Mouse (Mus musculus) limb, embryonic 10.5 days (tissue): ENCODE results near the gene Fam162a. TPM values are rescaled to one million over a fixed set of nuclear protein-coding genes. Genes with fewer than 3 reads are reported as not detected.
"Not testable (repeated sequence)": the region's sequence is repeated elsewhere in the genome, so short reads cannot be mapped to it uniquely, and the experiment has no call there.

Experiments used
- DNase-seq: peaks from one replicate; pipeline ENCODE4 v3.0.0-alpha.2; 2017; ENCODE audit warnings: low spot score
- H3K27ac ChIP-seq: fragments of 300-500 bp; sonication (generic); 2 replicates; pipeline ENCODE4 v1.5.1; 2016; ENCODE audit warnings: mild to moderate bottlenecking
- H3K27me3 ChIP-seq: fragments of 300-500 bp; sonication (generic); 2 replicates; pipeline ENCODE4 v1.6.1; 2016; ENCODE audit warnings: low read depth, mild to moderate bottlenecking; ENCODE audit not compliant: poor library complexity, severe bottlenecking
- H3K36me3 ChIP-seq: fragments of 300-500 bp; sonication (generic); 2 replicates; pipeline ENCODE4 v1.6.1; 2016; ENCODE audit warnings: mild to moderate bottlenecking, moderate library complexity
- H3K4me1 ChIP-seq: fragments of 300-500 bp; sonication (generic); 2 replicates; pipeline ENCODE4 v1.6.1; 2016
- H3K4me3 ChIP-seq: fragments of 300-500 bp; sonication (generic); 2 replicates; pipeline ENCODE4 v1.5.1; 2016; ENCODE audit warnings: mild to moderate bottlenecking, moderate library complexity
- H3K9me3 ChIP-seq: fragments of 300-500 bp; sonication (generic); replicated peaks from 2 replicates; pipeline ENCODE4 v1.6.1; 2016; ENCODE audit warnings: mild to moderate bottlenecking
- WGBS: fragments of 180-500 bp; shearing (Covaris S2); methylation state at CpG from one replicate; pipeline ENCODE4 v1.1.7; 2016; 5-methylcytosine and 5-hydroxymethylcytosine counted together
- polyA plus RNA-seq: library from polyadenylated mRNA; unstranded; fragments of >200 nt; fragmentation: Nextera tagmentation; extraction: Ambion mirVana; gene quantifications from 2 replicates; pipeline ENCODE4 v1.2.1, GENCODE M21; 2016

Fam162a gene
- polyA plus RNA-seq, result 353 and 424 TPM in 2 replicates

DNA sequence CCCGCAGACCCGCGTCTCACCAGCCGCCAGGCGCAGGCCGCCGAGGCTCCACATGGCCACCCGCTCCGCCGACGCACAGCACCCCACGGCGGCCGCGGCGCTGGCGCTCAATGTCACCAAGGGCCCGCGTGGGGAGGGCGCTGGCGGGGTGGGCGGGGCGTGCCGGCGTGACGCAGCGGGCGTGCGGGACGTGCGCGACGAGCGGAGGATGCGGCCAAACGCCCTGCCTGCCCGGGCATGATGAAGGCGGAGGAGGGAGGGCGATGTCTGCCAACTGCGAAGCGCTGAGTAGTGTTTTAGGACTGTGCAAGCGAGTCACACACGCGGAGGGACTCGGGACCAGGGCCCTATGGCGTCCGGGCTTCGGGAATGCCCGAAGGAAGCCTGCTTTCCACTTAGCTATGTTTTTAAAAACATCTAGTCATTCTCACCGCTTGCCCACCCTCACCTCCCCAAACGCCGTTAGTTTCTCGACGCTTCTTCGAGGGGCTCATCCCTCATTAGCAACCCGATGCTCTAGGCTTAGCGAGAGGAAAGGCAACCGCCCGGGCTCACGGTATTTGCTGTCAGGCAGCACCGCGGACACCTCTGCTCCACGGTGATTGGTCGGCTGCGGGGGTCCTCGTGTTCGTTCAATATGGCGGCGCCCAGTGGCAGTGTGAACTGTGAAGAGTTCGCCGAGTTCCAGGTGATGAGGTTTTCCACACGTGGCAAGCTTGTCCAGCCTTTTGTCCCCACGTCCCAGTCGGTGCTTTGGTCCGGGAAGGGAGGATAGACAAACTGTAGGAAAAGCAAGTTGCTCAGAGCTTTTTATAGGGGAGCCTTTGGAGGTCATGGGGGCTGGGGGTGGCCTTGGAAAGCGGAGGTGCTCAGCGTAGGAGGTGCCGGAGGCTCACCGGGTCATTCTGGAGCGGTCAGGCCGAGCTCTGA lies at the start of gene Fam162a, which contains the start of gene Ccdc58:
Gene Fam162a, minus strand, starts transcription at position 145 of the 930 bp plus-strand sequence.
Gene Ccdc58, plus strand, starts transcription at position 236 of the 930 bp plus-strand sequence.
- Histone ChIP-seq H3K9me3 (no peaks in the 10 kb centered on the region), H3K27ac (peak within 1 kb of the TSS; percentile 95), H3K4me1 (peaks cover 21% of the 10 kb centered on the region), H3K36me3 (peaks cover 17% of the 10 kb centered on the region), H3K4me3 (peak within 1 kb of the TSS; percentile 81), H3K27me3 (no peaks in the 10 kb centered on the region)
- DNase-seq, result peak; percentile 94
- under 1% methylated on average over 77 of the region's 81 CpGs for WGBS

DNA sequence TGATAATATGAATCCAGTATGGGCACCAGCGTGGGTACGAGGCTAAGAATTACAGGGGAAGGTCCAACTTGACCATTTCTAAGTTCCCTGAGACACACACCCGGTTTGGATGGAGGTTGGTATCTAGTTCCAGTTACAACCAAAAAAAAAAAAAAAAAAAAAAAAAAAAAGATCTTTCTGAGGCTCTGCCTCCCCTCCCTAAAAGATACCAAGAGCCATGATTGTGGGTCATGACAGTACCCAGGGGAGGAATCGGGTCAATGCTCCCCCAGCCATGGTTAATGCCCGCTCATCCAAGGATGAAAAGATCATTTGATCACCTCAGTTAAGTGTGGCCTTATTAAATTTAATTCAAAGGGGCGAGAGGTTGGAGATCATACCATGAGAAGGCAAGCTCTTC lies 44.4 kb upstream of the Fam162a start:
- H3K36me3 ChIP-seq, H3K27ac ChIP-seq: not testable (repeated sequence)
- 93% methylated on average over 6 of the region's 6 CpGs for WGBS

DNA sequence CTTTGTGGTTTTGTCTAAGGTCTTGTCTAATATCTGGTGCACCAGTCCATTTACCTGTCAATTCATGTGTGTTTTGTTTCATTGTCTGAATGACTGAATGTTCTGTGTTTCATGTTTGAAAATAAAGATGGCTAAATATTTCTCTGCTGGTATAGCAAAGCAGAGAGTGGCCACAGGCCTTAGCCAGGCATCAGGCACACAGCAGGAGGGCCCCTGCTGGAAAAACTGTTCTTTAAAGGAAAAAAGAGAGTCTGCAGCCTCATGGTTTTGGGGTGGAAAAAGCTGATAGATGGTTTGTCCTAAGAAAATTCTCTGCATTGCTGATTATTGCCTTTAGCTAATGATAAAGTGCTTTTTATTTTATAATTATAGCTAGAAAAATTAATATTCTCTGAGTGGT lies 40.1 kb upstream of the Fam162a start:
- not testable (repeated sequence) for H3K4me3 ChIP-seq, H3K9me3 ChIP-seq, H3K27ac ChIP-seq, H3K36me3 ChIP-seq, H3K4me1 ChIP-seq, H3K27me3 ChIP-seq, DNase-seq

More for the DNA sequence above, 44.4 kb upstream of the Fam162a start:
- not testable (repeated sequence) for H3K27me3 ChIP-seq, H3K4me1 ChIP-seq, DNase-seq, H3K4me3 ChIP-seq, H3K9me3 ChIP-seq

DNA sequence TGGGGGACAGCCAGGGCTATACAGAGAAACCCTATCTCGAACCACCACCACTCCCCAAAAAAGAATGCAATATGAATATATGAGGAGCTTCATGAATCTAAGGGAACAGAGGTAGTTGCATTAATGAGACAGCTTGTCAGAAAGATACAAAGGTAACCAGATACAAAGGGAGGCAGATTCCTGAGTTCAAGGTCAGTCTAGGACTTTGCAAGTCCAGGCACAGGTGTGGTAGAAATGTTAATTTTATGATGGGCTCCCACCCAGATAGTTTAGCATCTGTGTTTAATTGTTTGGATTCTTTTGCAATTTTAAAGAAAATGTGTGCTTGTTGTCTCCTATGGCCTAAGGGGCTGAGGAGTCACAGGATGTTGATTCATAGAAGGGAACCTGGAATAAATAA lies 30.8 kb upstream of the Fam162a start:
- no peaks in the 10 kb centered on the region for H3K4me1 ChIP-seq
- H3K36me3 ChIP-seq, result no peaks in the 10 kb centered on the region
- H3K27me3 ChIP-seq, result no peaks in the 10 kb centered on the region
- H3K4me3 ChIP-seq, result no peak overlapping the region
- H3K9me3 ChIP-seq, result no peaks in the 10 kb centered on the region
- DNase-seq, result no peak
- H3K27ac ChIP-seq, result no peak overlapping the region
- WGBS, result 91% methylated on average over 1 of the region's 1 CpGs

DNA sequence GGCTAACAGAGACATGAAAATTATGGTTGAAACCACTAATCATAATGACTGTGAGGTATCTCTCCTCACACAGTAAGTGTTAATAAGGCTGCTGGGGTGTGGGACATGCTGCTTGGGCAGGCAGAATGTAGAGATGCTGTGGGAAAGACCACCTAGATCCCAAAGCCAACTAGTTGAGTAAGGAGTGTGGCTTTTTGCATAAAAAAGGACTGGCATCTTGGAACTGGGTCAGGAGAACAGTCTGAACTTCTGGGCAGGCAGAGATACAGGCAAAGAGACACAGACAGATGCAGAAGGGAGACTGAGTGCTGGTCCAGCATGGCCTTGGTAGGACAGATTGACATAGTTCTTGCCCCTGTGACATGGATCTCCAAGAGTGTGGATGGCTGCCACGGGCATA lies 30.1 kb upstream of the Fam162a start:
- WGBS, result 87% methylated on average over 1 of the region's 1 CpGs
- no peak overlapping the region for H3K27ac ChIP-seq
- no peaks in the 10 kb centered on the region for H3K9me3 ChIP-seq
- no peak for DNase-seq
- no peaks in the 10 kb centered on the region for H3K36me3 ChIP-seq
- H3K4me3 ChIP-seq, result no peak overlapping the region
- no peaks in the 10 kb centered on the region for H3K27me3 ChIP-seq
- no peaks in the 10 kb centered on the region for H3K4me1 ChIP-seq

DNA sequence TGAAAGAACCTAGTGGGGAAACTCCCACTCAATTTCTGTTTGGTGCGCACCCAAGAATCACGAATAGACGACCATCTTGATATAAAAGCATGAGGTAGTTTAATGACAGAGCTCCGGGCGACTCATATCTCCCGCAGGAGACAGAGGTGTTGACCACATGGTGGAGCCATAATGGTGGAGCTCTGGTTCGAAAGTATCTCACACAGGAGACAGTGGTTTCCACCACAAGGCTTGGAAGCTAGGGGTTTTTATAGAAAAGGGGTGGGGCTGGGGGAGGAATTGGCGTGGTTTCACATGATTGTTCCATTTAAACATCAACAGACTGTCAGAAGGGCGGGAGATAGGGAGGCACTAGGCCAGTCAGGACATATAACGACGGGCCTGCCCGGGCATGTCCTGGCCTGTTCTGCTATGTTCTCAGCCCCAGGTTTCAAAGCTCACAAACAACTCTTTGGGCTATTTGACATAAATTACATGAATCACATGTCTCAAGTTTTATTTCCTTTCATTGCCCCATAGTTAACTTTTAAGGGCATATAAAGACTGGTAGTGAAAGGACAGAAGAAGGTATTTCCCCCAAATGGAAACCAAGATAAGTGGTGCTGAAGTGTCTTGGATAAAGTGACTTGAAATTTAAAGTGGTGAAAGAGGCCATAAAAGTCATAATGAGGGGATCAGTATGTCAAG lies 26.6 kb upstream of the Fam162a start:
- not testable (repeated sequence) for H3K4me3 ChIP-seq, H3K9me3 ChIP-seq, DNase-seq, H3K27ac ChIP-seq, H3K27me3 ChIP-seq, H3K36me3 ChIP-seq, H3K4me1 ChIP-seq
- WGBS, result 94% methylated on average over 12 of the region's 12 CpGs

DNA sequence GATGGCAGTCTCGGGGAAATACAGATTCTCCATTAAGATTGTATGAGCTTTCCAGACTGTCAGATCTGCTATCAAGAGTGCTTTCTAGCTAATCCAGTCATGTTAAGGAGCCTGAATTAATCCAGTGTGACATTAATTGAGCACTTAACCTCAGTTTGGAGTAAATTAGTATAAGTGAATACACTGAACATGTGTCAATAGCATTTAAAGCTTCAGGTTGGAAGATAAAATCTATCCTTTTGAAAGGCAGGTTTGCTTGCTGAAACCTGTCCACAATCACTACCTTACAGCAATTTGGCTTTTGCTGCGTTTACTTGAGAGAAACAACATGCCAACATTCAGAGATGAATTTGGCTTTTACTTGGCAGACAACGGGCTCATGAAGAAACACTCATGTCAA lies 22.7 kb upstream of the Fam162a start:
- WGBS, result 88% methylated on average over 3 of the region's 3 CpGs
- no peaks in the 10 kb centered on the region for H3K4me1 ChIP-seq
- H3K27ac ChIP-seq, result no peak overlapping the region
- no peaks in the 10 kb centered on the region for H3K9me3 ChIP-seq
- H3K36me3 ChIP-seq, result peaks cover 34% of the 10 kb centered on the region
- DNase-seq, result no peak
- H3K27me3 ChIP-seq, result no peaks in the 10 kb centered on the region
- no peak overlapping the region for H3K4me3 ChIP-seq

DNA sequence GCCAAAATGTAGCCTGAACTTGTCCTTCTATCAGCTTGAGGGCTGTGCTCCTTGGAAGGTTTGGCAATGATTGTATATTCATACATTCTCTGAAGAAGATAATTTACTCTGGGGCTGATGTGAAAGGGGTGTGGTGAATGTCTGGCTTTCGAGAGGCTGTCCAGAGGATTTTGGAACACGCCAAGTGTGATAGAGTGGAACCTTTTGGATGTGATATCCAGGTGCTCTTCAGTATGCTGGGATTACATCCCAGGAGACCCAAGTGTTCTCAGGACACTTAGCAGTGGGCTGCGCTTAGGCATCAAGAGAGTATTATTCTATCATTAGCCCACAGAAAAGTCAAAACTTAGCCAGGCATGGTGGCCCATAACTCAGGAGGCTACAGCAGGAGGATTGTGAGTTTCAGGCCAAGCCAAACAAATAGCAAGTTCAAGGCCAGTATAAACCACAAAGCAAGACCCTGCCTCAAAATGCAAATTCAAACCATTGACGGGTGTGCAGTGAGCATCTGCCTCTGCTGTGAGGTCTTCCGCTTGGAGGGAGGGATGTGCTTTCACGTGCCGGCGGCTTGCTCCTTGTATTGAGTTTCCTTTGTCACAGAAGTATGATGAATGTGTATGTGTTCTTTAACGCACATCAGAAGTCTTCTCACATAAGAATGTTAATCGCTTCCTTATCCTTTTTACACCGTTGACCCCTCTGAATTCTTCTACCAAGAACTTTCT lies 19.6 kb upstream of the Fam162a start:
- Histone ChIP-seq H3K9me3 (no peaks in the 10 kb centered on the region), H3K27ac (no peak overlapping the region), H3K4me3 (no peak overlapping the region), H3K36me3 (peaks cover 60% of the 10 kb centered on the region), H3K4me1 (no peaks in the 10 kb centered on the region), H3K27me3 (no peaks in the 10 kb centered on the region)
- WGBS, result 94% methylated on average over 11 of the region's 11 CpGs
- no peak for DNase-seq

DNA sequence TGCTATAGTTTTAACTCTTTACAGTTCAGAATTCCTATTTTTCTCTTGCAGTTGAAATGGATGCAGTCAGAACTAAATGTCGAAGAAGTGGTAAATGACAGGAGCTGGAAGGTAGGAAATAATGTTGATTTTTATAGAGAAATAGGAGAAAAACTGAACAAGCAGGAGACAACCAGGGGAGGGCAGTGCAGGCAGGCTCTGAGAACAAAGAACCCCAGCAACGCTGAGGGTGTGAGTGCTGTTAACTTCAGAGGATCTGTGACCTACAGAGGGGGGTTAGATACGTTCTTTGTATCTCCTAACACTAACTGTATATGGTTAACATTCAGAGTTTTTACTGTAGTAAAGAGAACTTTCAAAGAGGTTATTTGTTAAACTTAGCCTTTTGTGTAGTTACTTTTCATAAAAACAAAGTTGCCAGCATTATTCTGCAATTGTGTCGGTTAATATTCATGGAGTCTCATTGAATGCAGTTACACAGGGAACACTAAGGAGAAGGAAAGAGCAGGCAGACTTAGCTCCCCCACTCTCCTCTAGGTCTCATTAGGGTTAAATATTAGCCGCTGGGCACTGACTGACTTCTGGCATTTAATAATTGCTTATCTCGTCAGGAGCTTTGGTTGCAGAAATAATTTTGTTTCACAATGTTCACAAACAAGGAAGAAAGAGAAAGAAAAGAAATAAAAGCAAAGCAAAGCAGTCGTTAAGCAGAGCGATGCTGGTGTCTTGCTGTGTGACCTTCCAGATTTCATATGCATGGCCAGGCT lies 18.6 kb upstream of the Fam162a start:
- no peak for DNase-seq
- Histone ChIP-seq H3K4me1 (no peaks in the 10 kb centered on the region), H3K9me3 (no peaks in the 10 kb centered on the region), H3K27ac (no peak overlapping the region), H3K36me3 (peaks cover 69% of the 10 kb centered on the region), H3K4me3 (no peak overlapping the region), H3K27me3 (no peaks in the 10 kb centered on the region)
- WGBS, result 81% methylated on average over 8 of the region's 8 CpGs

DNA sequence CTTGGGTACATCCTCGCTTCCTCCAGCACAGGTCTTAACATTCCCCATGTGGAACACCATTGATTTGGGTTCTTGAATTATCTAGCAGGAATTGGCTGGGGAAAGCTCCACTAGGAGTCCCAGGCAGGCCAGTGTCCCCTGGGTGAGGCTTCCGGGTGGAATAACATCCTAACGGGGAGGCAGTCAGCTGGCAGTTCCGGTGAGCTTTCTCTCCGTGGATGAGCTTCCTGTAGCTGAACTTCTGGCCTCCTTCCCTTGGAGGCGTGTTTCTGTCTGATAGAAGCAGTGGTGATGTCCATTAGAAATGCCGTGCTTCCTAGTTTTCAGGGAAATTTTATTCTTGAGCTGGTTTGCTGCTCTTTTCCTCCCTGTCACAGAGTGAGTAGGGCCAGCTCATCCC lies 17.7 kb upstream of the Fam162a start:
- 85% methylated on average over 7 of the region's 7 CpGs for WGBS

DNA sequence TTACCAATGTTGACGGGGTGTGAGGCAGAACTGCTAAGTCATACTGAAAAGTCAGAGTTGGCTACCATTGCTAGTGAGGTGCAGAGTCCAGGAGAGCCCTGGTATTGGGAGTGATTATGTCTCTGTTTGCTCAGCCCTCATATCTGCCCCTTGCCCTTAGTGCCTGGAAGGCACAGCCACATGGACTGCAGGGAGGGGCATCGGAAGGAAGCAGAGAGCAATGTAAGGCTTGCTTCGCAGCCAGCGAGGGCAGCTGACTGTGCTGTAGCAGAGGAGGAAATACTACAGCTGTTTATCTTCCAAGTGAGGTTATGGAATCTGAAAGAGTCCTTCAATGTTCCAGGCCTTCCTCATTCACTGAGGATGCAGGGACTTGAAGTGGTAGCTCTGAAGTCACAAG lies 16.5 kb upstream of the Fam162a start:
- H3K36me3 ChIP-seq, result peaks cover 91% of the 10 kb centered on the region
- no peak overlapping the region for H3K4me3 ChIP-seq
- no peak for DNase-seq
- no peaks in the 10 kb centered on the region for H3K4me1 ChIP-seq
- no peaks in the 10 kb centered on the region for H3K9me3 ChIP-seq
- H3K27me3 ChIP-seq, result no peaks in the 10 kb centered on the region
- WGBS, result 93% methylated on average over 4 of the region's 4 CpGs
- no peak overlapping the region for H3K27ac ChIP-seq

More for the DNA sequence above, 17.7 kb upstream of the Fam162a start:
- Histone ChIP-seq H3K9me3 (no peaks in the 10 kb centered on the region), H3K4me1 (no peaks in the 10 kb centered on the region), H3K4me3 (no peak overlapping the region), H3K36me3 (peaks cover 78% of the 10 kb centered on the region), H3K27me3 (no peaks in the 10 kb centered on the region), H3K27ac (no peak overlapping the region)
- no peak for DNase-seq

DNA sequence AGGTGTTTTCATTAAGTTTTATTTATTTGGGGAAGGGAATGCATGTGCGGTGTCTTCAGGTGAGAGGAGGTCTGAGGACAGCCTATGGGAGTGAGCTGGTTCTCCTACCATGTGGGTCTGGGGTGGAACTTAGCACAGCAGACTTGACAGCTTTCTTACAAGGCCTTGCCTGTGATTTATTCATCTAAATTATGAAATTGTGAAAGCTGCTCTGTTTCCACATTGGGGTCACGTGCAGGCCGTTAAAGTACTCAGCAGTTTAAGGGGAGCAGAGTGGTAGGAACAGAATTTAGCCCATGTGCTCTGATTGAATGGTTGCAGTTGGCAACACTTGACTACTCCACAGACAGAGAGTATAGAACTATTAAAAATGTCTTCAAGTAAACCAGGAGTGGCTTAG lies 8.5 kb upstream of the Fam162a start:
- Histone ChIP-seq H3K9me3 (no peaks in the 10 kb centered on the region), H3K36me3 (peaks cover 34% of the 10 kb centered on the region), H3K27me3 (no peaks in the 10 kb centered on the region), H3K4me1 (no peaks in the 10 kb centered on the region), H3K4me3 (no peak overlapping the region), H3K27ac (no peak overlapping the region)
- WGBS, result 96% methylated on average over 3 of the region's 3 CpGs
- DNase-seq, result no peak
